Mouse (Mus musculus) testis, postnatal 14 days (tissue): Measurements from ENCODE around the gene Jaml.
"Not testable (repeated sequence)": the region's sequence is repeated elsewhere in the genome, so short reads cannot be mapped to it uniquely, and the experiment has no call there.

Experiments
- DNase-seq: peaks from one replicate; pipeline ENCODE4 v3.0.0; 2021; ENCODE audit warnings: low spot score

Jaml gene

GRCm38 (mm10) chr9:45079011-45079410 lies at the start of gene Jaml:
Jaml (plus strand) TSS chr9:45079183.
- no peak for DNase-seq

GRCm38 (mm10) chr9:45030341-45030740 lies 48.6 kb upstream of the Jaml start:
- no peak for DNase-seq

GRCm38 (mm10) chr9:45032261-45032660 lies 46.7 kb upstream of the Jaml start:
- no peak for DNase-seq

- DNase-seq = no peak
Measured at GRCm38 (mm10) chr9:45034526-45034925, 44.5 kb upstream of the Jaml start.

GRCm38 (mm10) chr9:45037803-45038202 lies 41.2 kb upstream of the Jaml start:
- DNase-seq = not testable (repeated sequence)

GRCm38 (mm10) chr9:45039499-45039898 lies 39.5 kb upstream of the Jaml start, which contains the start of gene Mpzl2:
Mpzl2 (plus strand) TSS chr9:45039799.
- no peak for DNase-seq

- no peak for DNase-seq
Measured at GRCm38 (mm10) chr9:45040066-45040845, 38.7 kb upstream of the Jaml start.

- no peak for DNase-seq
Measured at GRCm38 (mm10) chr9:45041131-45041838, 37.7 kb upstream of the Jaml start.

GRCm38 (mm10) chr9:45042056-45042720 lies 36.8 kb upstream of the Jaml start:
- peak; percentile 27 for DNase-seq

GRCm38 (mm10) chr9:45042947-45043346 lies 36.0 kb upstream of the Jaml start:
- DNase-seq = no peak

- no peak for DNase-seq
Measured at GRCm38 (mm10) chr9:45046973-45047372, 32.0 kb upstream of the Jaml start.

GRCm38 (mm10) chr9:45048511-45048910 lies 30.5 kb upstream of the Jaml start:
- no peak for DNase-seq

GRCm38 (mm10) chr9:45049731-45050130 lies 29.3 kb upstream of the Jaml start:
- DNase-seq = no peak

GRCm38 (mm10) chr9:45050301-45050700 lies 28.7 kb upstream of the Jaml start:
- no peak for DNase-seq

GRCm38 (mm10) chr9:45055082-45055713 lies 23.8 kb upstream of the Jaml start, which contains the start of gene Mpzl3:
Mpzl3 (plus strand) TSS chr9:45055186.
- peak; percentile 91 for DNase-seq

GRCm38 (mm10) chr9:45058304-45058940 lies 20.6 kb upstream of the Jaml start:
- no peak for DNase-seq

- DNase-seq = no peak
Measured at GRCm38 (mm10) chr9:45060151-45060550, 18.8 kb upstream of the Jaml start.

GRCm38 (mm10) chr9:45062677-45063076 lies 16.3 kb upstream of the Jaml start:
- DNase-seq = no peak

- no peak for DNase-seq
Measured at GRCm38 (mm10) chr9:45064421-45064820, 14.6 kb upstream of the Jaml start.

GRCm38 (mm10) chr9:45066735-45067134 lies 12.2 kb upstream of the Jaml start:
- no peak for DNase-seq

GRCm38 (mm10) chr9:45071800-45072199 lies 7.2 kb upstream of the Jaml start:
- no peak for DNase-seq

GRCm38 (mm10) chr9:45077859-45078258 lies 1.1 kb upstream of the Jaml start:
- DNase-seq = no peak
